8 mouse cellular contexts compared by ENCODE assay signal in genomic region chr8:119344190-119344856, GRCm38 (mm10). TPM values are rescaled to one million over a fixed set of nuclear protein-coding genes. Genes with fewer than 3 reads are reported as not detected.
DNase-seq lines count a peak whose midpoint lies in the region; ATAC-seq and TF ChIP-seq lines count a peak whose summit lies in the region.

Gene Hsbp1, plus strand, starts transcription at chr8:119344488.

- peak; percentile 99 for DNase-seq in MN1 (ENCODE audit: low spot score)
- peak; percentile 95 for DNase-seq in cerebellum, adult 9-10 months
- DNase-seq in hindbrain, embryonic 10.5 days (ENCODE audit: low spot score), result peak; percentile 97
- peak; percentile 97 for DNase-seq in layer of hippocampus, adult 9-11 months
- DNase-seq in lung, postnatal 0 days (ENCODE audit: low spot score), result peak; percentile 98
- peak; percentile 92 for DNase-seq in ovary, postnatal 14 days (ENCODE audit: low spot score)
- peak; percentile 97 for DNase-seq in thymus, postnatal 14 days

- no peak for TF ChIP-seq EP300 in lung, postnatal 0 days (IDR thresholded peaks at IDR 0.05)

- WGBS in hindbrain, embryonic 10.5 days, result 2% methylated on average over 52 of the region's 52 CpGs
- WGBS in lung, postnatal 0 days, result 3% methylated on average over 41 of the region's 52 CpGs

- H3K4me3 ChIP-seq in hindbrain, embryonic 10.5 days, result peak within 1 kb of the TSS; percentile 90
- H3K4me3 ChIP-seq in lung, postnatal 0 days (ENCODE audit: low read depth, low read length), result peak within 1 kb of the TSS; percentile 100

- H3K4me2 ChIP-seq in lung, postnatal 0 days (replicated peaks; ENCODE audit: low read depth, low read length), result peak within 1 kb of the TSS; percentile 92

- peak within 1 kb of the TSS; percentile 90 for H3K27ac ChIP-seq in hindbrain, embryonic 10.5 days
- H3K27ac ChIP-seq in lung, postnatal 0 days (ENCODE audit: low read length), result peak within 1 kb of the TSS; percentile 51; the same call in 1 of the 2 replicates

- H3K27me3 ChIP-seq in hindbrain, embryonic 10.5 days (ENCODE audit: insufficient read depth, poor library complexity, severe bottlenecking), result peaks cover 13% of the 10 kb centered on the region
- H3K27me3 ChIP-seq in lung, postnatal 0 days (replicated peaks; ENCODE audit: insufficient read depth, low read length), result no peaks in the 10 kb centered on the region

- H3K4me1 ChIP-seq in hindbrain, embryonic 10.5 days (replicated peaks), result peaks cover 8% of the 10 kb centered on the region
- peaks cover 5% of the 10 kb centered on the region; the same call in 1 of the 2 replicates for H3K4me1 ChIP-seq in lung, postnatal 0 days (ENCODE audit: insufficient read depth, low read depth, low read length)

- peak; percentile 99 for ATAC-seq in frontal cortex, adult (ENCODE audit: low TSS enrichment)
- ATAC-seq in lung, postnatal 0 days, result peak; percentile 100

- H3K9me3 ChIP-seq in hindbrain, embryonic 10.5 days, result 0 out of 2 replicates have a peak, but pooled peaks cover 2% of the 10 kb centered on the region
- no peaks in the 10 kb centered on the region for H3K9me3 ChIP-seq in lung, postnatal 0 days (ENCODE audit: low read length)

- no peak for TF ChIP-seq CTCF in lung, postnatal 0 days (IDR thresholded peaks at IDR 0.05)

- H3K9ac ChIP-seq in lung, postnatal 0 days (replicated peaks; ENCODE audit: low read depth), result peak within 1 kb of the TSS; percentile 96

- H3K36me3 ChIP-seq in hindbrain, embryonic 10.5 days, result peaks cover 31% of the 10 kb centered on the region
- peaks cover 22% of the 10 kb centered on the region; the same call in 1 of the 2 replicates for H3K36me3 ChIP-seq in lung, postnatal 0 days (ENCODE audit: insufficient read depth, low read length)

RNA-seq across cellular contexts. Expression of gene Hsbp1, which starts in this region (rescaled TPM):
- polyA plus RNA-seq in hindbrain, embryonic 10.5 days (2016; fragmentation: Nextera tagmentation; extraction: Ambion mirVana), result 280 and 364 TPM in 2 replicates
- polyA plus RNA-seq in lung, postnatal 0 days (2015; fragmentation: Nextera tagmentation; extraction: Ambion mirVana), result 313 and 315 TPM in 2 replicates

Comparison
In these comparisons a context has a peak if more than half of its experiments do, and no peak if none do; other contexts are left out.
1. Peak in every context shown above with its lines: DNase-seq, ATAC-seq, H3K4me3 ChIP-seq and H3K27ac ChIP-seq.